Mouse (Mus musculus) urinary bladder, adult 2 months (tissue): ENCODE data around the gene Acer3. TPM values are rescaled to one million over a fixed set of nuclear protein-coding genes. Genes with fewer than 3 reads are reported as not detected.

Source experiments
- DNase-seq: peaks from one replicate; pipeline ENCODE4 v3.0.0; 2022; ENCODE audit warnings: low spot score
- polyA plus RNA-seq: library from polyadenylated mRNA; depleted of rRNA; stranded (reverse); fragments of >200 nt; gene quantifications from 2 replicates; pipeline ENCODE4 v1.2.3, GENCODE M21; 2012

The Acer3 gene
- polyA plus RNA-seq, 1 experiment = 32.4 TPM

DNA sequence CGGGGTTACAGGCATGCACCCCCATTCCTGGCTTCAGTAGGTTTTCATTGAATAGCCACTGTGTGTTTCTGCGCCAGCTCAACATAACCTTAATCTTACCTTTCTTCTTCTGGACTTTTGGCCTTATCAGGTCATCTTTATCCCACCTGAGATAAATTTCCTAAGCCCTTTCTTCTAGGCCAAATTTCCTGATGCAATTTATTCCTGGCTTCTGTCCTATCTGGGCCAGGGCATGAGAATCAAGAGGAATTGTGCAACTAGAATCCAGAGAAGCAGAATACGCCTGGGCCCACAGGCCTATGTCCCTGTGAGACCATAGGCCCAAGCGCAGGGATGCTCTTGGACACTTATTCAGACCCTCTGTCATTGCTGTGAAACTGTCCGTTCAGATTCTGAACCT, 12.5 kb upstream of the Acer3 start:
- no peak for DNase-seq

DNA sequence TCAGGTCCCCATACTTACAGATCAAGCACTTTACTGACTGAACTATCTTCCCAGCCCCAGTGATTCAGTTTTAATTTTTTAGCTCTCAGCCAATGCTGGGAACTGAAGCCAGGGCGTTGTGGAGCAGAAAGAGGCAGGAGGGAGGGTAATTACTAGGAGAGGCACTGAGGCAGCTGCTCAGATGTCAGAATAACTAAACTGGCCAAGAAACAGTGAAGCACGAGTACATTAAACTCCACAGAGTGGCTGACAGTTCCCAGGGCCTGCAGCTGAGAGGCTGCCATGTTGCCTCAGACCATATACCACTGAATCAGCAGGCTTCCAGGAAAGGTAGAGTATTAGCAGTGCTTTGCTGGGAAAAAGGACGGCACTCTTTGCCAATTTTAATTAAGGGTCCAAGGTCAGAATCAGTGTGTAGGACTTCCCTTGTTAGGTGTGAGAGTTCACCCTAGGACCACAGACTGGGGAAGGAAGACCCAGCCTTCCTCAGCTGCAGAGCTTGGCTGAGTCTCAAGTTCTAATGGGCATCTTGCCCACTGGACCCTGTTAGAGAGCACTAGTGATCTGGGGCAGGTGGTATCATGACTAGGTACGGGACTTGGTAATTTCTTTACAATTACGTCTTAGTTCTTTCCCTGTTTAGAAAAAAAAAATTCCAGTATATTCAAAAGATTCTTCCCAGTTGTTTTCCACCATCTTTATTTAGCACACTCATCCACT, 11.8 kb upstream of the Acer3 start:
- DNase-seq = no peak

DNA sequence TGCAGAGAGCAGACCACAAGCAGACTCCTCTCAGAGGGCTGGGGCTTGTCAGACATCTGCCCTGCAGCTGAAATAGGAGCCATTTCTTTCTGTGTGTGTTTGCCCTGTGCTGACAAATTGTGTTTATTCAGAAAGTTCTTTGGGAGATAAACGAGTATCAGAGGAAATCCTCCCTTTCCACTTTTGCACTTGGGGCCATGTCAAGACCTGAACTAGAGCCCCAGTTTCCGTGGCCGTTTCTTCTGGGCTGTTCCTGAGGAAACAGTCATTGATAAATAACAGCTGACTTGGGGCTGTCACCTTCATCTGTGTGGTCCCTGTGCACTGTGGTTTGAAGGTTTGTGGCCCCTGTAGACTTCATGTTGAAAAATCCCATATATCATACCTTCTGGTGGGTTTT, 10.9 kb upstream of the Acer3 start:
- DNase-seq = no peak

DNA sequence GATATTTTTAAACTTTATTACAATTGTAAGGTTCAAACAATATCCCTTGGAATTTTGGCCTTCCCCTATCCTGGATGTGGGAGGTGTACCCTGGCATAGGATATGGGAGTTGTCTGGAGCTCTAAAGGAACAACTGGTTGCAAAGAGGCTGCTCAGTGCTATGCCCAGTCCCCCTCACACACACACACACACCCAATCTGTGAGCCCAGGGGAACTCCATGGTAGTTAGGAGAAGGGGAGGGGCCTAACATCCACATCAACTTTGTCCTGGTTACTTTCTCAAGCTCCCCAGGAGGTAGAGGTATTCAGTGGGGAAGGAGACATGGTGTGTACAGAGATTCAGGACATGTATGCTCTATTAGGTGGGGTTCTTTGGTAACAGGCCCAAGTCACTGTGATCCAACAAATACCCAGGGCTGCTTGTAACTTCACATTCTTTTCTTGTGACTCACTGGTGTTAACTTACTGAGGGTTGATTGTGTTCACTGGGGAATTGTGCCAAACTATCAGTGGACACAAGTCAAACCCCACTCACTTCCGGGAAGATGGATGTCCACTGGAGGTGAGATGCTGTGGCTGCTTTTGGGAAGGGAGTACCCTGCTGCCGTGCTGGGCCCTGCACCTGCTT, 9.5 kb upstream of the Acer3 start:
- no peak for DNase-seq

DNA sequence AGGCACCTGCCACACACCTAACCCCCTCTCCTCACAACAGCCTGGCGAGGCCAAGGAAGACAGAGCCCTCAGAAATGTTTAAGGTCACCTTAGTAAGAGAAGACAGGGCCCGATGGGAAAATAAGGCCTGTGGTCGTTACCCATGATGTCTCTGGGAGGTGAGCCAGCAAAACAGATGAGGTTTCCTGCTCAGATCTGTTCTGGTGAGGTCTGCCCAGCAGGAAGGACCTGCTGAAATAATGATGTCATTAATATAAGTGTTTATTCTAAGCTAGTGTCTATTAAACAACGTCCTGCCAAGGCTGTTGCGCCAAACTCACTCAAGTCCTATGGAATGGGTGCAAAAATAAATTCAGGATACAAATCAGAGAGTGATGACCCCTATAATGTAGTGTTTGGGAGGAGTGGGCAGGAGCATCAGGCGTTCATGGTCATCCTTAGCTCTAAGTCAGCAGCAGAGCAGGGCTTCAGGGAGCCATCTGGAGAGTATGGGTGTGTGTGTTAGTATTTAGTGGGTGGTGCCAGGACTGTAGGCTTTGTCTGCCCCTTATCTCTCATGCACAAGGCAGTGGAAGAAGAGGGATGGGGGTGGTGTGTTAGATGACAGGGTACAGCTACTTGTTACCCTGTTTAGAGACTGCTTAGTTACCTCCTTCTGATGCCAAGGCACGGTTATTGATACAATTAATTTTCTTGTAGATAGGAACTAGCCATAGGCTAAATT, 8.8 kb upstream of the Acer3 start:
- DNase-seq = no peak

DNA sequence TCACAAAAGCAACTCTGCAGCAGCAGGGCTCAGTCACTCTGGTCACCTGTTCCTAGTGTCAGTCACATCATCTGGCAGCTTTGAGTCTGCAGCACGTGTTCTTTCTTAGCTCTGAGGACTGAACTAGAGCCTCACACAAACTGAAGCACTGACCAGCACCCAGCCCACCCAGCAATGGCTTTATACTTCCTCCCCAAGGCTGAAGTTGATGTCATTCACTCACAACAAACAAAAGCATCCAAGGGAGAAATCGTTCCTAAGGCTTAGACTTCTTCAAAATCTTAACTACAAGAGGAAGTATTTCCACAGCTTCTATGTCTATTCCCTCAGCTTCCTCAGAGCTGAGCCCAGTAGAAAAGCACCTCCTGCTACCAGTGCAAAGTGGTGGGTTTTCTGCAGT, 7.3 kb upstream of the Acer3 start:
- DNase-seq = no peak

DNA sequence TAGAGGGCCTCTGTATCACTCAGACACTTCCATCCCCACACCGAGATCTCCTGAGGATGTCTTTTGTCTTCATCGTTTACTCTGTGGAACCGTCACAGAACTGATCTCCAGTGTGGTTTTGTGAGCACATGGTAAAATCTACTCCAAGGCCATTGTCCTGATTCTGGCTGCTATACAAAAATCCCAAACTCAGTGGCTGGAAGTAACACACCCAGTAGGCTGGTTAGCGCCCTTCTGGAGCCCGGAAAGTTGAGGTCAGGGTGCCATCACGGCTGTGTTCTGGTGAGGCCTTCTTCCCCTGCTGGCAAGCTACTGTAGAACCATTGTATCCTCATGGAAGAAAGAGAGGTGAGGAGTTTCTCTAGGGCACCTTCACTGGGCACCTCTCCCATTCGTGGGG, 5.0 kb upstream of the Acer3 start:
- DNase-seq = no peak

DNA sequence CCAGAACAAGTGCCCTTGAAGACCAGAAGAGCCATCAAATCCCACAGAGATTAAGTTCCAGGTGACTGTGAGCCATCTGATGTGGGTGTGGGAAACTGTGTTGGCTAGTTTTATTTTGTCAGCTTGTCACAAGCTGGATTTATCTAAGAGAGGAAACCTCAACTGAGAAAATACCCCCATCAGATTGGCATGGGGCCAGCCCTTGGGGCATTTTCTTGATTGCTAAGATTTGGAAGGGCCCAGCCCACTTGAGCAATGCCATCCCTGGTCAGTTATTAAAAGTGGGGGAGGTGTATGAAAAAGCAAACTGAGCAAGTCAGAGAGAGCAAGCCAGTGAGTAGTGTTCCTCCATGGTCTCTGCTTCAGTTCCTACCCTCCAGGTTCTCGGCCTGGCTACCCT, 3.2 kb upstream of the Acer3 start:
- no peak for DNase-seq

DNA sequence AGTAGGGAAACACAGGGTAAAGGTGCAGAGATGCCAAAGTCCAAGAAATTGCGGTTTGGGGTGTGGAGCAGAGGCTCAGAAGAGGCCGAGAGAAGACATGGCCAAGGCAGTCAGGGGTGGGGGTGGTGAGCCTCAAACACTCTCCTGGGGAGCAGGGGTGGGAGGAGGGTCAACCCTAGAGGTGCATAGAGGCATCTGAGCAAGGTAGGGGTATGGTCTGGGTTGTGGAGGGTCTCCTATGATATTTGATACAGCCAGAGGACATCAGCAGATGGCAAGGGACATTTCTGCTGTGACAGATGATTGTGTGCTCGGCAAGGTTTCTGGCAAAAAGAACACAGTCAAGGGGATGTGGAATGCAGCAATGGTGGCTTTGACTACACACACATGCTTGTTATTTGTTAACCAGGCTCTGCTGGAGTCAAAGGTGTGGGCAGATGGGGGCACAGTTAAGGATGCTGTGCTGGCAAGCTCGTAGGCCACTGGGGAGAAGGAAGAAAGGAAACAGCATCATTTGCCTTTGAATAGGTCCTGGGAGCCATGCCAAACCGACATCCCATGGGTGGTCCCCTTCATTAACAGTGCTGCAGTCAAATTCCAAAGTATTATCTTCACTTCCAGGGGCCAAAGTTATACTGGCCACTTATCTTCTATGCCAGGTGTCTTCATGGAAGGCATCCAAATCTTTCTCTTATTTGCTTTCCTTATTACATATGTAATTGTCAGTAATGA, 2.4 kb upstream of the Acer3 start:
- DNase-seq = no peak

DNA sequence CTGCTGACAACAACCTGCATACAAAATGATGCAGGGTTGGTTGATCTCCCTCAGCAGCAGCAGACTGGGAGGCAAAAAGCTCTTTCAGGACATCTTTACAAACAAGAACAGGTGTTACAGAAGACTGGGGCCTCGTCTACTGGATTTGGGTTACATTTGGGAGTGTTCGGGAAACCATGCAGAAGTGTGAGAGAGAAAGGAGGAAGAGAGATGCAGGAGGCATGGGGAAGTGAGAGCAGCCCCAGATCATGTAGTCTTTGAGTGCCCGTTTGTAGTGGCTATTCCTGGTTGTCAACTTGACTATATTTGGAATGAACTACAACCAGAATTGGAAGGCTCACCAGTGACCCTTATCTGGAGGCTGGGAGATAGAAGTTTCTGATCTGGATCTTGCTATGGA, 1.4 kb upstream of the Acer3 start:
- DNase-seq = no peak

DNA sequence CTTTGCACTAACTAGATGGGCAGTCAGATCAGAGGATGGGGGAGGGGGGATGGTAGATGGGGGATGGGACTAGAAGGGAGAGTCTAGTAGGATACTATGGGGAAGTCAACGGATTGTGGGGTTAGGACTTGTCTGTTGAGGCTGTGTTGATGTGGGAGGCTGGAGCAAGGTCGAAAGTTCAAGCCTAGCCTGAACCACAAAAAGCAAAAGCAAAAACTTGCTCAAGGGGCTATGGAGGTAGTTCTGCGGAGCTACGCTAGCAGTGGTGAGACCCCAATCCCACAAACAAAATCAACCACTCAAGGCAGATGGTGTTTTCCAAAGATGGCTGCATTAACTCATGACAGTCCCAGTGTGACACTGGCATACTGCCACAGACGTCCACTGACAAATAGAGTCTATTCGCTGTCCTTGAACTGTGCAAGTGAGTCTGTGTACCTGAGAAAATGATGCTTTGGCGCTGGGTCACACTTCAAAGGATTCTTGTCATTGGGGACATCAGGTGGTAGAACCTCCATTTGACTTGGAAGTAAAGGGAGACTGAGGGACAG, 927 bp downstream of the Acer3 start:
- no peak for DNase-seq

DNA sequence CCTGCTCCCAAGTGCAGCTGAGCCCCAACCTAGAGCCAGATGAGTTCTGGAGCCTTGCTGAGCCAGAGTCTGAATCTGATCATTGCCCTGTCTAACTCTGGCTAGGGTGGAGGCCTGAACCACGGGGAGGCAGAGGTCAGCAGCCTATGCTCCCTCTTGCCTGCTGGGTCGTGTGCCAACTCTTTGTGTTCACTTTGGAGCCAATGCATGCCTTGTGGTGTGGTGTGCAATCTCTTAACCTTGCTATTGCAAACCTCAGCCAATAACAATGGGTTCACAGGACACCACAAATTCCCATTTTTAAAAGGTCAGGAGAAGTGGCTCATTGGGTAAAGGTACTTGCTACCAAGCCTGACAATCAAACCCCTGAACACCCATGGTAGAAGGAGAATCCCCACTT, 4.4 kb downstream of the Acer3 start:
- no peak for DNase-seq

DNA sequence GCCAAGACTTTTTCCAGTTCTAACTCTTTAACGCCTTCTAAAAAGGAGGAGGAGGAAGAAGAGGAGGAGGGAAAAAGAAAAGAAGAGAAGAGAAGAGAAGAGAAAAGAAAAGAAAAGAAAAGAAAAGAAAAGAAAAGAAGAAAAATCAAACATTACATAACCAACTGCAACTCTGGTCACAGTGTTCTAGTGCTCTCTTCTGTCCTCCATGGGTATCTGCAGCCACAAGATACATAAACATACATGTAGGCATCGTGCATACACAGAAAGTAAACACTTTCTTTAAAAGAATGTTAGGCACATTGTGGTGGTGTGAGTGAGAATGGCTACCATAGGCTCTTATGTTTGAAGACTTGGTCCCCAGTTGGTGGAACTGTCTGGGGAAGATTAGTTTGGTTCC, 5.9 kb downstream of the Acer3 start:
- DNase-seq = no peak

DNA sequence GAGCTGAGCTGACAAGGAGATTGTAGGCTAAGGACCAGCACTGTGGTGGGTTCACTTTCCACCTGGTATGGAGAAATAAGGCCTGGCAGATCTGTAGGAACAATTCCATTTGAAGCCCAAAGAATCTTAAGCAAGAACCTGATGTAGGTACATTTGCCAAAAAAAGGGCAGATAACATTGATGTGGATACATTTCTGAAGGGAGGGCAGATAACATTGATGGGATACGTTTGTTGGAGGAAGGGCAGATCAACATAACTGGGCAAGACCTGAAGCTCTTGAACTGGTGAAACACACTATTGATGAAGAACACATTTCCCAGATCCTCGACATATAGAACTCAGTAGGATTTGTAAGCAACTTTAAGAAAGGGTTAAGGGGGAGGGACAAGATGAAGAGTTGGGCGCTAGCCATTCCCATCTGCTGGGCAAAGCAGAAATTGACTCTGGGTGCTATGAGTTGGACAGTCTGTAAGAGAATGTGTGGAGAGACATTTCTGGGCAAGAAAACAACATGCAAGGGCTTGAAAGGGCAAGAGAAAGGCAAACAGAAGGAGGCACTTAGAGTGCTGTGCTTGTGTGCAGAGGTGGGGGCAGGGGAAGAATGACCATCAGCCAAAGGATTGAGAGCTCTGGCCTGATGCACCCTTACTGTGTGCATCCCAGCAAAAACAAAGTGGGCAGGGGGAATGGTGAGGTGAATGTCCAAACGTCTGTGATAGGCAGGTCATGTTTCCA, 8.7 kb downstream of the Acer3 start:
- no peak for DNase-seq

DNA sequence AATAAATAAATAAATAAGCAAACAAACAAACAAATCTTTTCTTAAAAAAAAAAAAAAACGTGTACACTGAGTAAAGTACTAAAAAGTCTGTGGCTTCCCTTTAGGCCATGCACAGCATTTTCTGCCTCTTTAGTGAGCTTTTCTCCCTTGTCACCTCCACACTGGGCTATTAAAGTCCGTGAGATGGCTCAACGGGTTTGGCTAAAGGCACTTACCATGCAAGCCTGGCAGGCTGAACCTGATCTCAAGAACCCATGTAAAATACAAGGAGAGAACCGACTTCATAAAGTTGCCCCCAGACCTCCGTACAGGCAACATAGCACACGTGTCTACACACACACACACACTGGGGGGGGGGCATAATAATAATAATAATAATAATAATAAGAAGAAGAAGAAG, 10.7 kb downstream of the Acer3 start:
- DNase-seq = no peak

DNA sequence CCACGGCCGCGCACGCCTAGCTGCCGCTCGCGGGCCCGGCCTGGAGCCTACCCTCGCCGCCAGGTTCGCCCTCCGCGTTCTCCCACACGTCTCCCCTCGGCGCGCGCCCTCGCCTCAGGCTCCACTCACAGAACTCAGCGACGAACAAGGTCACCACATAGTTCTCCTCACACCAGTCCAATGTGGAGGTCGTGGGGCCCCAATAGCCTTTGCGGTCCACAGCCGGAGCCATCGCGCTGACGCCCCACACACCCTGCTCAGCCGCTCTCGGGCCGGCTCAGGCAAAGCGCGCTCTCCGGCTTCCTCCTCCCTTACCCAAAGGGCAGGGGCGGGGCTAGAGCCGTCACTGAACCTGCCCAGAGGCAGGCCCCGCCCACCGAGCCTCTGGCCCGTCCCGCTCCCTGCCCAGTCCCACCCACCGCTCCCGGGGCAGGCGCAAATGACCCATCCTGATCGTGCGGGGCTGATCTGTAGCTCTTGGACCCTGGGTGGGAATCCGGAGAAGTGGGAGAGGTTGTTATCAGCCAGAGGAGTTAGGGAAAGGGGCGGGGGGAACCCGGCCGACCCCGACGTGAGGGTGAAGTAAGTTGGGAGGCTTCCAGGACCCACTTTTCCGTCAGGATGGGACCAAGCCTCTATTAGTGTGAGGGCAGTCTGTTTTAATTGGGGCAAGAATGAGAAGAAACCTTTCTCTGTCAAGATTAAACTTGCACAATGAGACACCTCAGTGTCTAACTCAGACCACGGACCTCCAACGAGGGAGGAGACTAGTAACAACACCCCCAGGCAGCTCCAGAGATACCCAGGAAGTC, 11.6 kb downstream of the Acer3 start:
- DNase-seq = peak; percentile 92

DNA sequence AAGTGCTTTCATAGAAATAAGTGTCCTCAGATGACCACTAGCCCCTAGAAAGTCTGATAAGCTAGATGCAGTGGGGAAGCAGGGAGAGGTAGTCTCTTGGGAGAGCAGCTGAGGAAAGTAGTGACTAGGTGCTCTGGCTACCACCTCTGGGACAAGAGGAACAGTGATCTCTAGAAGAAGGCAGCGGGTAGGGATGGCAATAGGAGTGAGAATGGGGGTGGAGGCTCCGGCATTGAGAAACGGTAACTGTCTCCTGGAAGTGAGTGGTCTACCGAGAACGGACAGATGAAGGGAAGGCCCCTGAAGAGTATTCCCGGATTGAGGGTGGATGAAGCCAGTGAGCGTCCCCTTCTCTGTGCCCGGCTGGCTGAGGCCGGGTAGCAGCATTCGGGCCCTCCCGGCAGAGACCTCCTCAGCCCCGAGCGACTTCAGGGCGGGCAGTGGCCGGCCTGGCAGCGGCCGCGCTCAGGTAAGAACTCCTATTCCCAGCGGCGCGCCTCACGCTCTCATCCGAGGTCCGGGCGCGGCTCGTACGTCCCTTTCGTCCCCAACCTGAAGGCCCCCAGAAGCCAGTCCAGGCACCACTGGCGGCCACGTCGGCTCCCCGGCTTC, 12.3 kb downstream of the Acer3 start:
- no peak for DNase-seq

DNA sequence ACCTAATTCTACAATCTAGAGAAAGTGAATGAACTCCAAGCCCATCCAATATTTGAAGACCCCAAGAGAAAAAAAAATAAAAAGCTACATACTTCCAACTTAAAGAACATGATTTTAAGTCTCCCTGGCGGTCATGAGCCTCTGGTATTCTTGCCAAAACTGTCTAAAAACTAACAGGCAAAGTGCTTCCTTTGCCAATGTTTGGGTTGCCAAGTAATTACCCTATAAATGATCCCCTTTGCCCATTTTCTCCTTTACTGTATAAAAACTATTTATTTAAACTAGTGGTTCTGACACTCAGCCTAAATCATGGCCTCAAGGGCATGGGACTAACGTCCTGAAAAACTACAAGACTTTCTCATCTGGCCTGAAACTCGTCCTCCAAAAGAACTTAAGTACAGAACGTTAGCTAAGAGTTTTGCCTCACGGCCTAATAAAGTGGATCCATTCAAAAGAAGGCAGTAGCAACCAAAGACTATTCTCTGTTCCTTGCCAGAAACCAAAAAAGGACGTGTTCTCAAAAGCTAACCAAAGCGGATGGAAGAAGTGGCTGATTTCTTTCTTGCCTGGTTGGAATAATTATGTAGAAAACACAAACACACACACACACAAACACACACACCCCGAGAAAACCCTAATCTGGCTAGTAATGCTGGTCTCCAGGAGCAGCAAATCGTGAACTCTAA, 12.9 kb downstream of the Acer3 start:
- DNase-seq = no peak

DNA sequence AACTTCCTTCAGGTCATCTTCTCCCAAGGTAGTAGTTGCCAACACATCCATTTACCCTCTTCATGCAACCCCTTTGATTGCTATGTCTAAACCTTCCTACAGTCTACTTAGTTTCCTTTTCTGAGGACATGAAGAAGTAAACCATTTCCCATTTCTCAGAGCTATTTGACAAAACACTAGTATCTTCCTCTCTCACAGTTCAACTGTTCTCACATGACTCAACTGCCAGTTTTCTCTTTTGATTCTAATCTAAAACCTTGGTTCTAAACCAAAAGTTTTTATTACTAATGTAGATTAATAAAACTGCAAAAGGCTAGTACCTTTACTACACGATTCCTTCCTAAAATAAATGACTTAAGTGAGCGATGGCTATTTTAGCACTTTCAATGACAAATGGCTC, 13.6 kb downstream of the Acer3 start:
- no peak for DNase-seq

DNA sequence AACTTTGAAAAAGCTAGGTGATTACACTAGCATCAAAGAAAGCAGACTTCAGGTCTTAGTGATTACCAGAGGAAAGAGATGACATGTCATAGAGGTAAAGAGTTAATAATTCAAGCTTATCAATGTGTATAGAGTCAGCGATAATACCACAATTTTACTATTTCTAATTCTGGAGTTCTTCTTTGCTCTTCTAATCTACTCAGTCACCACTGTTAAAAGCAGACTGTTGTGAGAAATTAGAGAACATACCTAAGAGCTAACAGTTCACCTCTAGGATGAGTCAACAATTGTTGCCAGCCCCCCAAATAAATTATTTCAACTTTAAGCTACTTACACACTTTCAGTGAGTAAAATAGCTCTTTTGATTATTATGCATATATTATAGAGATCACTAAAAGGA, 28.1 kb downstream of the Acer3 start:
- DNase-seq = no peak
